Mouse (Mus musculus) stomach, embryonic 15.5 days (tissue): ENCODE results near the gene Hdac11. TPM values are rescaled to one million over a fixed set of nuclear protein-coding genes. Genes with fewer than 3 reads are reported as not detected.
A peak's percentile ranks its signal among the peaks of the same experiment; 100 is the strongest.

ENCODE experiments used
- ATAC-seq: fragments of 200-750 bp; cut with Nextera tagmentation; 2 replicates; pipeline ENCODE4 v1.8.0; 2017; ENCODE audit warnings: low read depth, moderate number of reproducible peaks, moderate TSS enrichment; ENCODE audit not compliant: insufficient read depth, low FRiP score
- H3K27ac ChIP-seq: fragments of 300-500 bp; sonication (generic); 2 replicates; pipeline ENCODE4 v1.5.1; 2015; ENCODE audit warnings: mild to moderate bottlenecking, inconsistent platforms
- H3K27me3 ChIP-seq: fragments of 300-500 bp; sonication (generic); replicated peaks from 2 replicates; pipeline ENCODE4 v1.6.1; 2015; ENCODE audit warnings: inconsistent platforms
- H3K36me3 ChIP-seq: fragments of 300-500 bp; sonication (generic); 2 replicates; pipeline ENCODE4 v1.6.1; 2015; ENCODE audit warnings: inconsistent platforms
- H3K4me1 ChIP-seq: fragments of 300-500 bp; sonication (generic); 2 replicates; pipeline ENCODE4 v1.6.1; 2015; ENCODE audit warnings: inconsistent platforms
- H3K4me2 ChIP-seq: fragments of 300-500 bp; sonication (generic); 2 replicates; pipeline ENCODE4 v1.6.1; 2015; ENCODE audit warnings: mild to moderate bottlenecking, inconsistent platforms
- H3K4me3 ChIP-seq: fragments of 300-500 bp; sonication (generic); replicated peaks from 2 replicates; pipeline ENCODE4 v1.5.1; 2015; ENCODE audit warnings: inconsistent platforms
- H3K9ac ChIP-seq: fragments of 300-500 bp; sonication (generic); 2 replicates; pipeline ENCODE4 v1.6.1; 2015; ENCODE audit warnings: inconsistent platforms
- H3K9me3 ChIP-seq: fragments of 300-500 bp; sonication (generic); 2 replicates; pipeline ENCODE4 v1.6.1; 2016; ENCODE audit warnings: inconsistent platforms
- WGBS: fragments of 180-500 bp; shearing (Covaris S2); methylation state at CpG from one replicate; pipeline ENCODE4 v1.1.7; 2015; 5-methylcytosine and 5-hydroxymethylcytosine counted together
- polyA plus RNA-seq: library from polyadenylated mRNA; unstranded; fragments of >200 nt; fragmentation: Nextera tagmentation; extraction: Ambion mirVana; gene quantifications from 2 replicates; pipeline ENCODE4 v1.2.1, GENCODE M21; 2015

Hdac11 gene
- polyA plus RNA-seq, 1 experiment from 2014 or later, result 9.9 TPM

DNA sequence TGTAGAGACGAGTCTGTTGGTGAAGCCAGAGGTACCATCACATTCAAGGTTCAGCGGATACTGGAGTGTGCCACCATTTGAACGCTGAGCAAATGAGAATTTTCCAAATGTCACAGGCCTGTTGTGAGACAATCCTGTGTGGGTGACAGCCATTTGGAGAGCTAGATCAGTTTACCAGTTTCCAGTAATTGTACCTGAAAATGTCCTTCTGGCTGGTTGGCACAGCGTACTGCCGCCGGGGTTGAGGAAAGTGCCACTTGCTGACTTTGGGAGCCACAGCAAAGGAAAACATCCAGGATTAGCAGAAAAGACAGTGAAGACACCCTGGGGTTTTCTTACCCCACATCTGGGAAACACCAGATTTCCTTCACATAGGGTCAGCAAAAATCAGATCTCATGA is 33.5 kb downstream of the Hdac11 start:
- H3K36me3 ChIP-seq, result no peaks in the 10 kb centered on the region
- no peak overlapping the region for H3K9ac ChIP-seq
- H3K27me3 ChIP-seq, result no peaks in the 10 kb centered on the region
- H3K9me3 ChIP-seq, result no peaks in the 10 kb centered on the region
- no peak overlapping the region for H3K4me2 ChIP-seq
- no peak for ATAC-seq
- WGBS, result 90% methylated on average over 6 of the region's 6 CpGs
- no peak overlapping the region for H3K4me3 ChIP-seq
- no peak overlapping the region for H3K27ac ChIP-seq
- no peaks in the 10 kb centered on the region; the same call in 1 of the 2 replicates for H3K4me1 ChIP-seq

DNA sequence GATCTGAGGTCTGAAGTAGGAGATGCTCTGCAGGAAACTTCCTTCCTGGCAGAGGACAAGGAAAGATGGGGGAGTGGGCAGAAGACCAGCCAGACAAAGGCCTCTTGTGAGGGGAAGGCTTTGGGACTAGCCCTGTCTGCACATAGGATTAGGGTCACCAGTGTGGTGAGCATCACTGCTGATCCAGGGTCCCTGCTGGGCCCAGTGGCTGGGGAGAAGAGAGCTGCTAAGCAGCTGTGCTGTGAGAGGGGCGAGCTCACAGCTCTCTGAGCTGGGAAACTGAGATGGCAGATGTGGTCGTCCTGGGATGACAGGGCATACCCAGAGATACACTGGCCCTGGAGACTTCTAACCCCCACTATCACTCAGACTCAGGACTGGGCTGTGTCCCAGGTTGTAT is 35.0 kb downstream of the Hdac11 start:
- no peaks in the 10 kb centered on the region for H3K9me3 ChIP-seq
- H3K4me1 ChIP-seq, result no peaks in the 10 kb centered on the region; the same call in 1 of the 2 replicates
- H3K4me2 ChIP-seq, result no peak overlapping the region
- H3K9ac ChIP-seq, result no peak overlapping the region
- no peaks in the 10 kb centered on the region for H3K27me3 ChIP-seq
- no peak overlapping the region for H3K4me3 ChIP-seq
- H3K36me3 ChIP-seq, result no peaks in the 10 kb centered on the region
- no peak overlapping the region for H3K27ac ChIP-seq
- ATAC-seq, result no peak
- WGBS, result 60% methylated on average over 2 of the region's 2 CpGs

DNA sequence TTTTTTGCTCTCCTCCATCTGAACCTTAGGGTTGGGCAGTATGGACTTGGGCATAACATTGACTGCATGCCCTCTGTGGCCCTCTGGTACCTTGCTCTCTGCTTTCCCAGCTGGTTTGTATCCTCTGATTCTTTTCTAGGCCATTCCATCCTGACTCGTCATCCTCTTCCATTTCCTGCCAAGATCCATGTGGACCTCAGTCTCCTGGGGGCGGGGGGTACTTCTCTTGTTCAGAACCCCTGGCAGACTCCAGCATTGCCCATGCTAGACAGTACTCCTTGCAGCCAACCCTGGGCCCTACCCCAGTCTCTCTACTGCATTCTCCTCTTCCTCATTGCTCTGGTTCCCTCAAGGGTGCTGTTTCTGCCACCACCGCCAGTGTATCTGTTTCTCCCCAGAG is 36.0 kb downstream of the Hdac11 start:
- Histone ChIP-seq H3K4me2 (no peak overlapping the region), H3K27ac (no peak overlapping the region), H3K9ac (no peak overlapping the region), H3K36me3 (no peaks in the 10 kb centered on the region), H3K4me1 (no peaks in the 10 kb centered on the region; the same call in 1 of the 2 replicates), H3K27me3 (peaks cover 4% of the 10 kb centered on the region; the same call in 1 of the 2 replicates), H3K4me3 (no peak overlapping the region), H3K9me3 (no peaks in the 10 kb centered on the region)
- 73% methylated on average over 3 of the region's 3 CpGs for WGBS
- no peak for ATAC-seq

DNA sequence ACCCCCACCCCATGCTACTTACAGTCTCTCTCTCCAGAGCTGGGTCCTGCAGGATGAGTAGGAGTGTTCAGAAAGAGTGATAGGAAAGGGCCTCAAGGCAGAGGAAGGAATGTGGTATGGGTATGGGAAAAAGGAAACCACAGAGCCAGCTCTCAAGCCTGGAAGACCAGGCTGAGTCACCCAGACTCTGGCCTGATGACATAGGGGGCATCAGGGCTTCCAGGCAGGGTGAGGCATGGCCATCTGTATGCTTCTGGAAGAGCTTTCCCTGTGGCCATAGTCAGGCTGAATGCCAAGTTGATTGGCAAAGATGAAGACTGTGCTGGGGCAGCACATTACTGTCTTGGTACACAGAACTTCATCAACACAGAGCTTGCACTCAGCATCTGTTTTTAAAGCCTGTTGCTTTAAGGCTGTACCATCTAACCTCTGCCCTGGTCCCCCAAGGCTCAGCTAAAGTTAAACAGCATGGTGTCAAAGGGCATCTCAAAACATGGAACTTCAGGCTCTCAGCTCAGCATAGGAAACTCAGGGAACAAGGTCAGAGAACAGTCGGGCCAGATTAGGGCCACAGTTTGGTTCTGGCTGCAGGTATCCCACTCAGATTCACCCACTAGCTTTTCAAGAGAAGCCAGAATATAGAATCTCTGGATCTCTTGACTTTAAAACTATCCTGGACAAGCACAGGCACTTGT is 36.5 kb downstream of the Hdac11 start:
- H3K4me1 ChIP-seq, result no peaks in the 10 kb centered on the region; the same call in 1 of the 2 replicates
- ATAC-seq, result no peak
- H3K4me2 ChIP-seq, result no peak overlapping the region
- no peak overlapping the region for H3K9ac ChIP-seq
- H3K27me3 ChIP-seq, result peaks cover 5% of the 10 kb centered on the region; the same call in 1 of the 2 replicates
- H3K9me3 ChIP-seq, result no peaks in the 10 kb centered on the region
- no peak overlapping the region for H3K4me3 ChIP-seq
- H3K27ac ChIP-seq, result no peak overlapping the region
- no peaks in the 10 kb centered on the region for H3K36me3 ChIP-seq
- 59% methylated on average over 1 of the region's 1 CpGs for WGBS

DNA sequence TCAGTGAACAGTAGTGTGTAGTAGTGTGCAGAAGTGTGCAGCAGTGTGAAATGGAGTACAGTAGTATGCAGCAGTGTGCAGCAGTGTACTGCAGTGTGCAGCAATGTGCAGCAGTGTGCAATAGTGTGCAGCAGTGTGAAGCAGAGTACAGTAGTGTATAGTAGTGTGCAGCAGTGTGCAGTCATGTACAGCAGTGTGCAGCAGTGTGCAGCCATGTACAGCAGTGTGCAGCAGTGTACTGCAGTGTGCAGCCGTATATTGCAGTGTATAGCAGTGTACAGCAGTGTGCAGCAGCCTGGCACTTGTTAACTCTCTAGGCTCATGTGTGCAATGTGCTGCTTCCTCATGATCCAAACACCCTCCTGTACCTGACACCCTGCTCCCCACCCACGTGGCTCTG is 42.0 kb downstream of the Hdac11 start:
- Histone ChIP-seq H3K9me3 (no peaks in the 10 kb centered on the region), H3K27me3 (peaks cover 5% of the 10 kb centered on the region; the same call in 1 of the 2 replicates), H3K9ac (no peak overlapping the region), H3K36me3 (no peaks in the 10 kb centered on the region), H3K4me3 (no peak overlapping the region), H3K27ac (no peak overlapping the region), H3K4me2 (no peak overlapping the region), H3K4me1 (peaks cover 10% of the 10 kb centered on the region)
- no peak; the same call in 1 of the 2 replicates for ATAC-seq
- 57% methylated on average over 2 of the region's 2 CpGs for WGBS

DNA sequence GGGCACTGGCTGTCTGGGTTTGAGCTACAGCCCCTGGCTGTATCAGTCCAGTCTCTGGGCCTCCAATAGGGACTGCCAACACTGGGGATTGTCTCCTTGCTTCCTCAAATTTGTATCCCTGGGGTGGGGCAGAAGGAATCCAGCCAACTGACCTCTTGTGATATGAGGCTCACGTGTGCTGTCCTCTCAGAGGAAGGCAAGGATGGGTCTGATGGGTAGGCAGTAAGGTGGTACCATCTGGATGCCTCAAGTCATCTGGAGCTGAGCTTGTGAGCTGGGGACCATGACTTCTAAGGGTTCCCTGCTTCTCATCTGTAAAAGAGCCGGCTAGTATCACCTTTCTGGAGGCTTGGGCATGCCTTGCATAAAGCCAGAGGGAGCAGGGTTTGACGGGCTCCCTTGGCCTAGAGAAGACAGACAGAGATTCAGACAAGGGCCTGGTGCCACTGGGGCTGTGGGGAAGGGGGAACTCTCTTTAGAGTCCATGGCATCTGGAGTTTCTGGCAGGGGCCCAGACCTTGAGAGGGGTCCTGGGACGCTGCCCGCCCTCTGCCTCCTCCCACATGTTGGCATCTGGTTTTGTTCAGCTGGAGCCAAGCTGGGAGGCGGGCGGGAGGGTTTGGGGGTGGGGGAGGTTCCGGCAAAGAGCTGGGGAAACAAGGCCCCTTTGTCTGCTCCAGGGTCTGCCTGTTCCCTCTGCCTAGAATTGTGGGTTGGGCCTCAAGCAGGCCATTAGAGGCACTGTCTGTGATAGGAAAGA is 44.1 kb downstream of the Hdac11 start:
- H3K27ac ChIP-seq, result no peak overlapping the region

DNA sequence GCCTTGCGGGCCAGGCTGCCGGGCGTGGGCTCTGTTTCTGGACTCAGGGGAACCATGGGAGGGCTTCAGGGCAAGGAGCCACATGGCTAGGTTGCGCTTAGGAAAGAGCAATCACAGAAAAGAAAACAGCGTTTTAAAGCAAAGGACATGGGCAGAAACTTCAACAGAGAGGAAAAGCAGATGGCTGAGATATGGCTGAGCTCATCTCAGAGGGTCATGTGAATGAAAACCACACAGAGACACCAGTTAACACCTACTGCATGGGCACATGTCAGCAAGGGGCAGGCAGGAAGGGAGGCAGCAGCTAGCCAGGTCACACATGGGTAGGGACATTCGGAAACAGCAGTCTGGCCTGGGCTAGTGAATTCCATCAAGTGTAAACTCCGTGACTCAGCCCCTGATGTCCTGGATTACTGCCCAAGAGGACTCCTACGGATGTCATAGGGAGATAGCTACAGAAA is 45.4 kb downstream of the Hdac11 start:
- Histone ChIP-seq H3K27ac (no peak overlapping the region), H3K9me3 (no peaks in the 10 kb centered on the region), H3K4me2 (no peak overlapping the region), H3K9ac (no peak overlapping the region), H3K36me3 (no peaks in the 10 kb centered on the region), H3K4me1 (peaks cover 10% of the 10 kb centered on the region), H3K27me3 (peaks cover 5% of the 10 kb centered on the region), H3K4me3 (no peak overlapping the region)
- WGBS, result 66% methylated on average over 8 of the region's 8 CpGs
- no peak for ATAC-seq

More for the DNA sequence above, 44.1 kb downstream of the Hdac11 start:
- ATAC-seq, result peak; percentile 47; the same call in 1 of the 2 replicates
- Histone ChIP-seq H3K27me3 (peaks cover 5% of the 10 kb centered on the region; the same call in 1 of the 2 replicates), H3K4me3 (no peak overlapping the region), H3K9me3 (no peaks in the 10 kb centered on the region), H3K4me2 (no peak overlapping the region), H3K4me1 (peaks cover 10% of the 10 kb centered on the region), H3K36me3 (no peaks in the 10 kb centered on the region), H3K9ac (no peak overlapping the region)
- 46% methylated on average over 8 of the region's 8 CpGs for WGBS

DNA sequence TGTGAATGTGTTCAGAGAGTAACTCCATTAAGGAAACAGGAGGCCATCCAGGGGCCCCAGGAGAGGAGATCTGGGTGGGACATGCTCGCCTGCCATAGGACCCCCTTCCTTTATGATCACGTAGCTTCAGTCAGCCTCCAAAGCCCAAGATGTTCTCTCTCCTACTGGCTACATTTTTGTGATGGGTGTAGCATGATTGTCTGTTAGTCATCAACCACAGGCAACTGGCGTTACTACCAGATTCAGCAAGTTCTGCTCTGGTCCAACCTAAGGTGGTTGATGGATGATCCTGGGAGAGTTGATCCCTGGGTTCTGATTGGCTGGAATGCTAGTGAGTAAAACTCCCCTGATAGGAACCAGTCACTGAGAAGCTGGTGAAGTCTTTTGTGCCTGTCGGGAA is 46.1 kb downstream of the Hdac11 start:
- no peak overlapping the region for H3K4me2 ChIP-seq
- no peaks in the 10 kb centered on the region for H3K36me3 ChIP-seq
- no peak overlapping the region for H3K27ac ChIP-seq
- 69% methylated on average over 4 of the region's 4 CpGs for WGBS
- no peak overlapping the region; the same call in 1 of the 2 replicates for H3K9ac ChIP-seq
- H3K4me1 ChIP-seq, result peaks cover 10% of the 10 kb centered on the region
- no peak for ATAC-seq
- no peak overlapping the region for H3K4me3 ChIP-seq
- no peaks in the 10 kb centered on the region; the same call in 1 of the 2 replicates for H3K27me3 ChIP-seq
- no peaks in the 10 kb centered on the region for H3K9me3 ChIP-seq

DNA sequence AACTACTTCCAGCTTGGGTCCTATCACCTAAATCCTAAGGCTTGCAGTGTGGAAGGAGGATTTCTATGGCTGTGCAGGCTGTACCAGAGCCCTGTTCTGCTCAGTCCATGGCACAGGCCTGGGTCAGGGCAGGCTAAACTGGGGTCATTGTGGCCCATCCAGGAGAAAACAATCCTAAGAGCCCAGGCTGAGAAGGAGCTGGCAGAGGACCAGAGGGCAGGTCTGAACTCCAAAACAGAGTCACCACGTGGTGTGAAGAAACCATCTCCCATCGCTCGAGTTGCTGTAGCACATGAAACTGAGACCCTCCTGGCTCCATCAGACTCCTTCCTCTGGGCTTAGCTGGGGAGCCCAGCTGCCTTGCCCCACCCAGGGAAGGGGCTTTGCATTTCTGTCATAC is 48.9 kb downstream of the Hdac11 start:
- Histone ChIP-seq H3K27me3 (no peaks in the 10 kb centered on the region; the same call in 1 of the 2 replicates), H3K27ac (no peak overlapping the region), H3K9ac (no peak overlapping the region), H3K4me3 (no peak overlapping the region), H3K9me3 (no peaks in the 10 kb centered on the region), H3K36me3 (no peaks in the 10 kb centered on the region), H3K4me1 (peaks cover 10% of the 10 kb centered on the region), H3K4me2 (no peak overlapping the region)
- 55% methylated on average over 3 of the region's 3 CpGs for WGBS
- no peak for ATAC-seq

DNA sequence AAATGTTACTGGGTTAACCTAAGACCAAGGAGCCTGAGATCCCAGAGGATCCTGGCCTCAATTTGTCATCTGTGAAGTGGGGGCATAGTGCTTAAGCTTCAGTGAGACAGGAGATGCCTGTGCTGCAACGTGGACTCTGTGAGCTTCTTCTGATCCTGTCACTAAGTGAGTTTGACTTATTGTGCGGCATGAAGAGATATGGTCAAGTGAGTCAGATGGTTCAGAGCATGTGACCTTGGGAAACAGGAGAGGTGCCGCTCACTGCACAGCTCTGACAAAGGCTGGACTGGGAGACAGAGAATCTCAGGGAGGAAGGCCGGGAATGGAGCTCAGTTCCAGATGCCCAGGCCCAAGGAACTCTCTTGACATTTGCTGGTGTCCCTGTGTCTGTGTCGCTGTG is 49.3 kb downstream of the Hdac11 start:
- H3K27me3 ChIP-seq, result no peaks in the 10 kb centered on the region; the same call in 1 of the 2 replicates
- H3K36me3 ChIP-seq, result no peaks in the 10 kb centered on the region
- H3K9ac ChIP-seq, result no peak overlapping the region
- ATAC-seq, result no peak
- H3K27ac ChIP-seq, result no peak overlapping the region; the same call in 1 of the 2 replicates
- no peak overlapping the region for H3K4me2 ChIP-seq
- H3K9me3 ChIP-seq, result no peaks in the 10 kb centered on the region
- 68% methylated on average over 5 of the region's 5 CpGs for WGBS
- H3K4me3 ChIP-seq, result no peak overlapping the region
- H3K4me1 ChIP-seq, result peaks cover 6% of the 10 kb centered on the region

DNA sequence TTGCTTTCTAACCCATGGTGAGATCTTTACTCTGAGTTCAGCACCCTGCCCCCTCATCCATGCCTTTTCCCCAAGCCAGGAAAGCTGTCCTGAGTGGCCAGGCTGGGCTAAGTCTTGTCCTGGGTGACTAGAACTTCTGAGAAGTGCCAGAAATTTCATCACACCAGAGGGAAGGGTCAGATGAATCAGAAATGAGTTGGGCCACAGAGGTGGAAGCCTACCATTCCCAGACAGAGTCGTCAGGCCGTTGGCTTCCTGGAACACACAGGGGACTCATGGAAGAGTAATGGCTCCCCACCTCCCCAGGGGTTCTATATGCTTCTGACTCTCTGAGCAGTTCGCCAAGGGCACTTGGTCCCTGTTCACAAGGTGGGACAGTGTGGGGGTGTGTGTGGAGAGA is 51.0 kb downstream of the Hdac11 start:
- H3K4me1 ChIP-seq, result peaks cover 2% of the 10 kb centered on the region
- no peaks in the 10 kb centered on the region; the same call in 1 of the 2 replicates for H3K27me3 ChIP-seq
- no peak overlapping the region for H3K27ac ChIP-seq
- no peak overlapping the region for H3K4me2 ChIP-seq
- H3K4me3 ChIP-seq, result no peak overlapping the region
- no peaks in the 10 kb centered on the region for H3K36me3 ChIP-seq
- H3K9me3 ChIP-seq, result no peaks in the 10 kb centered on the region
- WGBS, result 67% methylated on average over 3 of the region's 3 CpGs
- no peak for ATAC-seq
- no peak overlapping the region for H3K9ac ChIP-seq

DNA sequence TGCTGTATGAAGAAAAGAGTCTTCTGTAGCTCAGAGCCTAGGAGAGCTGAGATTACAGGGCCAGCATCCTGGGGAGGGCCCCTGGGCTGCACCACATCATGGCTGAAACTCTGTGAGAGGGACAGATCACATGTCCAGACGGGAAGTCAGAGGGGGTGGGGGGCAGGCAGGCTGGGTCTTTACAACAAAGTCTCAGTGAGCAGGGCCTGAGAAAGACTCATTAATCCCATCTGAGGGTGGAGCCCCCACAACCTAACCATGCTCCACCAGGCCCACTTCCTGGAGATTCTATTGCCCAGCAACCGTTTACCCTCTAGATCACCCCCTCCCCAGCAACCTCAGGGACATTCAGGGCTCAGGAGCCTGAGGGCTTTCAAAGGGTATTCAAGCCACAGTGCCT is 53.3 kb downstream of the Hdac11 start:
- Histone ChIP-seq H3K27ac (no peak overlapping the region), H3K9me3 (no peaks in the 10 kb centered on the region), H3K4me3 (no peak overlapping the region), H3K36me3 (no peaks in the 10 kb centered on the region), H3K27me3 (peaks cover 4% of the 10 kb centered on the region; the same call in 1 of the 2 replicates), H3K4me1 (peaks cover 6% of the 10 kb centered on the region), H3K9ac (no peak overlapping the region), H3K4me2 (no peak overlapping the region)
- whole genome bisulfite sequencing, result 18% methylated on average over 2 of the region's 2 CpGs
- no peak for ATAC-seq
